Mouse (Mus musculus) ovary, postnatal 14 days (tissue): ENCODE data around the gene Kif16b.

ENCODE experiments used
- DNase-seq: peaks from one replicate; pipeline ENCODE4 v3.0.0; 2022; ENCODE audit warnings: low spot score

Gene Kif16b

DNA sequence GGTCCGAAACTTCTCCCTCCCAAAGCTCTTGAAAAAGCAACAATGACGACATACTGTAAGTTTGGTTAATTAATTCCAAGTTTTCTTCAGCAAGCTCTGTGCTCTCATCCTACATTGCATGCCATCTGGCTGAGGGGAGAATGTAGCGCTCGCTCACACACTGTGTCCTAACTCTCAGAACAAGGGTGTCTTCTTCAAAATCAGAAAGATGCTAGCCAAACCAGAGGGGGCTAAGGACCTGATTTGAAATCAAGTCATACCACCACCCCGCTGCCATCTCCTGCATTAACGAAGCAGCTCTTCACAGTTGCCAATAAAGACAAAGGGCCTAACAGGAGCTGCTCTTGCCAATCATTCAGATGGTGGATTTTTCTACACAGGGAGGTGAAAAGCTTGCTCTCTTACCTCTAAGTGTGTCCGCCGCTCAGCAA lies 253.3 kb downstream of the Kif16b start:
- no peak for DNase-seq

DNA sequence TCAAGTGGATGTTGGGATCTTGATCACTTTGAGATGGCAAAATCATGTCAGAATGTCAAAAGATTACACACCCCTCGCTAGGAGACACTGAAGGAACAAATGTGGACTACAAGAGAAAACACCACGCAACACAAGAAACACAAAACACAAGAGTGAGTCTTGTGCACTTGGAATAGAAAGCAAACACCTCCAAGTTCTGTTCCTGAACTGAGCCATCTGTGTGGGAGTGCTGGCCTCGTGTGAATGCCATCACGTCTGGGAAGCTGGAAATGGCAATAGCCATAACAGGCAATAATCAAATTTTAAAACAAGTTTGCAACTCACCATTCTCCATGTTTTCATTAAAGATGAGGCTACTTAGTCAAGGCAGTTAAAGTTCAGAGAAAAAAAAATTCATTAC lies 254.5 kb downstream of the Kif16b start:
- no peak for DNase-seq

DNA sequence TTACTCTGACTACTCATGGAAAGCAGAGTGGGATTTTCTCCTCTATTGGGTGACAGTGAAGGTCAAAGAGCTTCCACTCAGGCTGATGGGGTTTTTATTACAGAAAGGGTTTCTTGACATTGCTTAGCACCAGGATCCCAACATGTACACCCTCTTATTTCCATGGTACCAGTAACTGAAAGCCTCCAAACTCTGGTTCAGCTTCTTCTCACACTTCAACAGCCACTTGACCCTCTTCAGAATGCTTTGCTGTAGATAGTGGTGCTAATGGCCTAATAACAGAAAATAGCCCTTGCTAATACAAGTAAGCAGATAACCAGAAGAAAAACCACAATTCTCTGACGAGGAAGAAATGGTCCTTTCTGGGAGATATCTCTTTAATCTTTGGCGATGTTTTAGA lies 259.6 kb downstream of the Kif16b start:
- DNase-seq, result no peak

DNA sequence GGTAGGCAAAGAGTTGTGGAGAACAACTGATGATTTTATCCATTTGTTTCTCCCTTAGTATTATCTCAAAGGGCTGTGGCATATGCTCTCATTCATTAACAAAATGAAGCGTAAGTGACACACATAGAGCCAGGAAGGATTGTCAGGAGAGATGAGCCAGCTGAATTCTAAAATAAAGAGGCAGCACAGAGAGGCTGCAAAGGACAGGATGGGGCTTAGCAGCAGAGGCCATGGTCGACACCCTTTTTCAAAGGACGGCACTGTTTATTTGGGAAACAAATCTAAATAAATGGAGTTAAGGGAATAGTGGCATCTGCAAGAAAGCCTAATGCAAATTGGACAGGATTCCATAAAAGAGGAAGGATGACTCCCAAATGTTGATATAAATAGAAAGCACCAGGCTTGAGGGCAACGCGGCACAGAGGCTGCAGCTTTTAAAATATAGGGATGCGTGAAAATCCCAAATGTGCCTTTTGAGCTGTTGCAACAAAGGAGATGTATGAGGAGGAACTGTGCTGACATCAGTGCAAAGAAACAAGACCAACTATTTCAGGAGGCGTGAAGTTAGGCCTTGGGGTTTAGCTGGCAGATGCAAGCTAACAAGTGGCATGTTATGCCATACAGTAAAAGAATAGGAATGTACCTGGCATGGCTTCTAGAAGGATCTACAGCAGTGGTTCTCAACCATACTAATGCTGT lies 265.6 kb downstream of the Kif16b start:
- DNase-seq, result no peak

DNA sequence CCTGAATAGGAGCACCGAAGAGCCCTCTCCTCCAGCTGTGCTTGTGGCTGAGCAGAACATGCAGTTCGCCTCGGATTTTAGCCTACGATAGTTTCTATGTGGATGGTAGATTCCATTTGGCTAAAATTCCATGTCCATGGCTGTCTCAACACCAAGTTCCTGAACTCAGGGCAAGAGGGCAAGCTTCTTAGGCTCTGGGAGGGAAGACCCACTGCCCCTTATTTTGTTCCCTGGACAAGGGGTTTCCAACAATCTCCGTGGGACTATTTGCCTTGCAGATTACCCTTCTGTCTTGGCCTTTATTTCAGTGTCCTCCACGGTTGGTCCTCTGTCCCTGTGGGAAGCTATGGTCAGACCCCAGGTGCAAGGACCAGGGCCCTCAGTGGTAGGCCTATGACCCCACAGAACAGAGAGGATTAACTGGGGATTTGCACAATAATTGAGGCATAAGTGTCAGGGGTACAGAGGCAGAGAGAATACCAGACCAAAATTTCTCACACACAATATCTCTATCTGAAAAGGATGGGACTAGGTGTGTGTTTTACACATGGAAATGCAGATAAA lies 267.3 kb downstream of the Kif16b start:
- no peak for DNase-seq

DNA sequence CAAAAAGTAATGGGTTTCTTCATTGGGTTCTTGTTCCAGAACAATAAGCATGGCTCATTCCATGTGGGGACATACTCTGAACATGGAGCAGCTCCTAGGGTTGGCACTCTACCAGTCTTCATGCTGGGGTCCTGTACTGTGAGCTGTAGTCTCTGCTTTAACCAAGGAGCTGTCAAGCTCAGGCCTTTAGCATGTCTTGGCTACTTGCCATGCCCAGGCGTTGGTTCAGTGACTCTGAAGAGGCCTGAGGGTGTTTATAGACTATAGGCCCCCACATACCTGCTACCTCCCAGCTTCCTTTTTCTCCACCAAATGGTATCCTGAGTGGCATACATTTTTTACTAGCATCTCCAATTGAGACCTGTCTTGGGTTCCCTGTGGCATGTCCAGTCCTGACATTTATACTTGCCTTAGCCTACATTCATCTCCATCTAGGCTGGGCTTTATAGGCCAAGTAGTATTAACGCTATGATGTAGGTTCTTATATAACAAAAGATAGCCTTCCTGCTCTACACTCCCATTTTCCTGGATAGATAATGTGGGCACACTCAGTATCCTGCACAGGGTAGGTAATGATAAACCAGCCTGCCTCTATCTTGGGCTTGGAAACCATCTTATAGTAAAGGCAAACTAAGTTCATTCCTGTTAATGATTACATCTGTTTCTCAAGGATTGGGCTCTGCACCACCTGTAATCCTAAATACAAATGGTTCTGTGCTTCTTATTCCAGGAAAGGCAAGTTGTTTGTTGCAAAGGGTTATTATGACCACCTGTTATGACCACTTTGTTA lies 271.6 kb downstream of the Kif16b start:
- DNase-seq, result no peak

DNA sequence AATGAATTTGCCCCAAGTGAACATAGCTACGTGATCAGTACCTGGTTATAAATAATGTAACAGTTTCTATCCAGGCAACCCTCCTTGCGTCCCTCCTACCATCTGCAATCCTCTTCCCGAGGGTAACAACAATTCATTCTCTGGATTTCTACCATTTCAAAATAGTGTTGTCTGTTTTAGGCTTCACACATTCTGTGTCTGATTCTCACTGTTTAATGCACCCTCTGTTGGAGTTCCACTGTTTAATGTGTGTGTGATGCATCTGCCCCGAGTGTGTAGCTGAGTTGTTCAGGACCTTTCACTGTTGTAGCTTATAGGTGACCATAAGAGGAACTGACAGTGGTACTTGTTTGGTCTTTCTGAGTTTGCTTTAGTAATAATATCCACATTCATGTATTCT lies 275.6 kb downstream of the Kif16b start:
- DNase-seq, result no peak

DNA sequence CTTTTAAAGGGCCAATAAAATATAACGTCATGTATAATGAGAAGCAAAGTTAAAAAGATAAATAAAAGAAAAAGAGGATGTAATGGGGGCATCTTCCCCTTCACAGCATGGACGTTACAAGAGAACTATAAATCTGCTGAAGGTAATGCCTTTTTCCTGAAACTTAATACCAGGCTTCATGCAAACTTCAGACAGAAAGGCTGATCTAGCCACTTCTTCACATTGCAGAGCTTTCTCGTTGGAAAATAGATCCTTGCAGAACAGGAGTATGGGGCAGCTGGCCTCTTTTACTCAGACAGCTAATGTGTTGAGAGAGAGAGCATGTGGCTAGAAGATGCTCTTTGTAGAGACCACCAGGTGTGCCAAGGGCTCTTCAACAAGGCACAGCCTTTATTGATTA lies 276.2 kb downstream of the Kif16b start:
- DNase-seq, result no peak

DNA sequence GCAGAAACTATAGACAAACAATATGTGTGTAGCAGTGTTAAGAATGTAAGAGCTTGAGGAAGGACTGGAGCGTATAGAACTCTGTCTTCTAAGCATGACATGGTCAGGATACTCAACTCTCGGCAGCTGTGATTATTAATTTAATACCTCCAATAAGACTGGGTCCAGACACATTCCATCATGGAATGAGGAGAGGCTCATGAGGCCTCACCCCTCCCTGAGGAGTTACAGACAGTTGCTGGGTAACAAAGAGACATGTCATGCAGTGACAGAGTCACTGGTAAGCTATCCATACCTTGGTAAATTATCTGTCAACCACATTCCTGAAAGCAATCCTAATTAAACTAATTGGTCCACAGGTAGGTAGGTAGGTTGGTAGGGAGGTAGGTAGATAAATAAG lies 277.1 kb downstream of the Kif16b start:
- no peak for DNase-seq

DNA sequence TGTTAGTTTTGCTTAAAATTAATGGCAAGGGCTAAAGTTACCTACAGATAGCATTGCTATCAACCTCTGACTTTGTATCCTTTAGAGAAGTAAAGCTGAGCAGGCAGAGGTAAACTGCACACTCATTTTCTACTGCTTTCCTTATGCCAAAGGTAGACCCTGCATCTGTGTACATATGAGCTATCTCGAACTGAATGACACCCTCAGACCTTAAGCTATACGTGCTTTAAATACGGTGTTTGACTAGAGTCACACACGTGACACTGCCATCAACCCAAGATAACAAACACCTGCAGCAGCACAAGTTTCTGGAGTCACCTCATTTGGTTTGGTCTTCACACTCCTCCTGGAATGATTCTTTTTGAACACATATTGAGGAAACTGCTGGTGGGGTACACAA lies 280.2 kb downstream of the Kif16b start:
- no peak for DNase-seq

DNA sequence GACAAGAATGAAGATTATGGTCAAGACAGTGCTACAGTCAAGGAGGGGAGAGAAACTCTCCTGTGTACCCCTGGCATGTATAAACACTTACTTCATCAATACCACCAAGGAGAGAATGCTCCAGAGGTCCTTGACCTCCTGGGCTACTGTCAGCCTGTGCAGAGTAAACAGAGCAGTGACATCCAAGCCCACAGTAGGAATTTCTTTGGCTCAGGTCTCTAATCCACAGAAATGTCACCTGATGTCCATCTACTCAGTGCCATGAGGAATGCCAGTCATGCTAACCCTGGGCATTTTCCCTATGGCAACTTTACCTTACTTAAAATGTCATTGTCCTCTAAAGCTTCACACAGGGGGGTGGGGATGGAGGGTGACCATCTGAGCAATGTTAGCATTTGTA lies 281.4 kb downstream of the Kif16b start:
- no peak for DNase-seq

DNA sequence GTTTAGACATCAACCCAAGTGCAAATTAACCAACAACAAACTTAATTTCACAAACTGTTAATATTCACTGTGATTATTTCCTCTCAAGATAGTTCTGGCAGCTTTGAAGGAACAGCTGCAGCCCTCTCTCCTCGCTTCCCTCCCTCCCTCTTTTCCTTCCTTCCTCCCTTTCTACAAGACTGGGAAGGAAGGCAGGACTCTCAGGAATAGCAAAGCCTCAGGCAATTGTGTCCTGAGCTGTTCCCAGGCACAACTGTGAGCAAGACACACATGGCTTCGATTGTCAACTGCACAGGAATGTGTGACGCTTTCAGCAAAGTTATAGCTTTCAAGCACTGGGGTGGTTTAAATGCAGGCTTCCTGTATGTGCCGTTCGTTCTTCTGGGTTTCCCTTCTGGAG lies 286.8 kb downstream of the Kif16b start:
- no peak for DNase-seq

DNA sequence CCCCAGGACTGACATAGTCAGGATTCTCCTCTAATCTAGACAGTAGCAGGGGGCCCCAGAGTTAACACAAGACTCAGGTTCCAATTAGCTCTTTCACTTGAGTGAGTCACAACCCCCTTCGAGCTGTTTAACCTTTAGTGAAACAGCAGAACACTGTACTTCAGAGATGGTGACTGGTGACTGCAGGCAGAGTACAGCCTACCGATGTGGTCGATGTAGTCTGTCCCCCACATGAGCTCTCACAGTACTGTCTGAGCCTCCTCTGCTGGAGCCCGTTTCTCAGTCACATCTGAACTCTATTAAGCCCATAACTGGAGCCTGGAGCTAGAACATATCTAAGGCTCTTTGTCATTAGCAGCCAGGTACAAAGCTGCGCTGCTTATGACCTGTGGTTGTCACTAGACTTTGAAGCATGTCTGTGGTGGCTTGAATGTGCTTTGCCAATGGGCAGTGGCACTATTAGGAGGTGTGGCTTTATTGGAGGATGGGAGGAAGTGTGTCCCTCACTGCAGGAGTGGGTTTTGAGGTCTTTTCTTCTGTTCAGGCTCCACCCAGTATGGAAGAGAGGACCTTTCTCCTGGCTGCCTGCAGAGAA lies 288.9 kb downstream of the Kif16b start:
- no peak for DNase-seq

DNA sequence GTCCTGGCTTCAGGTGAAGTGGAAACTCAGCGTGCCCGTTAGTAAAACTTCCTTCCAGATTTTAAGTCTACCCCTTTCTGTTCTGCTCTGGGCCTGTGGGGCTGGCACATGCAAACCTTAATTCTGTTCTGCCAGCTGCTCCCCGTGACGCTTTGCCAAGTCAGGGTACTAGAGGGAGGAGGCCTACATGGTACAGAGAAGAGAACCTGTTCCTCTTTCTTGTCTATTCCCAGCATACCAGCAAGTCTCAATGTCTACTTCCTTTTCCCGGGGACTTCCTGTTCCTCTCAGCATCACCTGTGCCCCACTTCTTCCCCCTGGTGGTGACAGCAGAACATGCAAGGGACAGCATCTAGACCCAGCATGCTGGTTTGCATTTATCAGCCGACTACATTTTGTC lies 290.2 kb downstream of the Kif16b start:
- DNase-seq, result no peak

DNA sequence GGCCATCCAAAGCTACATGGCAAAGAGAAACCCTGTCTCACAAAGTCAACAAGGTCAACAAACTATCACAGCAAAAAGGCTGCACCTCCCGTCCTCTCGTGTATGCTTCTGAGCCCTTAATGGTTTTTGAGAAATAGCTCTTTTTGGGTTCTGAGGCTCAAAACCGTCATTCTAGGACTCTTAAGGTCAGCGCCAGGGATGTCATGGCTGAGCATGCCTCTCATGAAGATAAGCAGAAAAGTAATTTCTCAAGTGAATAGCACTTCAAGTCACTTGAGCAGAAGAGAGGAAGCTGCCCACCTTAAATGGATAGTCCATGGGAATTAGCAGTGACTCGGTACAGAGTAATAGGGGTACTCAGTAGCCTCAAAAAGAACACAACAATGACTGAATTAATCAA lies 291.1 kb downstream of the Kif16b start:
- no peak for DNase-seq

DNA sequence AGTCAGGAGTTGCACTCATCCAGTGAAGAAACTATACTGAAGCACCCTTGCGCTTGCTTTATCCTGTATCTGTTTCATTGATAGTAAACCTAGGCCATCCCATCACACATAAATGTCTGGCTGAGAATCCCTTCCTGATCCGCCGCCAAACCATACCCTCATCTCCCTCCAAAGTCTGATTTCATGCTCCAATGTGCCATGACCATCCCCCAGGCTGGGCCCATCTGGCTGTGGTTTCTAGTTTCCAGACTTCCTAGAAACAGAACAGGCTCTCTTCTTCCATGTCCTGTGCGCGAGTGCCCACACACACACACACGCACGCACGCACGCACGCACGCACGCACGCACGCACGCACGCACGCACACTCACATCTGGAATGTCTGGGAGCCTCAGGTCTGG lies 292.6 kb downstream of the Kif16b start:
- DNase-seq, result no peak

DNA sequence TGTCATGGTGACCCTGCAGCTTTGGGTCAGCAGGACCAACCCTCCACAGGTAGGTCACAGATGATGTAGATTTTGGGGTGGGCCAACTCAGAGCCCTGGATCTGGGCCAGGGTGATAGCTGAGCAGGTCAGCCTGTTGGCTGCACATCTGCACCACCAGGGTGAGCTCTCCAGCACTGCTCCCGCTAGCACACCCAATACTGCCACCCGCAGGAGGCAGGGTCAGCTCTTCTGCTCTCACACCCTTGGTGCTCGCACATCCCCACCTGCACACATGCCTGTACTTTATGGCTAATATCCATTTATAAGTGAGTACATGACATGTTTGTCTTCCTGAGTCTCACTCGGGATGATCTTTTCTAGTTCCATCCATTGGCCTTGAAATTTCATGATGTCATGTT lies 296.6 kb downstream of the Kif16b start:
- DNase-seq, result no peak

DNA sequence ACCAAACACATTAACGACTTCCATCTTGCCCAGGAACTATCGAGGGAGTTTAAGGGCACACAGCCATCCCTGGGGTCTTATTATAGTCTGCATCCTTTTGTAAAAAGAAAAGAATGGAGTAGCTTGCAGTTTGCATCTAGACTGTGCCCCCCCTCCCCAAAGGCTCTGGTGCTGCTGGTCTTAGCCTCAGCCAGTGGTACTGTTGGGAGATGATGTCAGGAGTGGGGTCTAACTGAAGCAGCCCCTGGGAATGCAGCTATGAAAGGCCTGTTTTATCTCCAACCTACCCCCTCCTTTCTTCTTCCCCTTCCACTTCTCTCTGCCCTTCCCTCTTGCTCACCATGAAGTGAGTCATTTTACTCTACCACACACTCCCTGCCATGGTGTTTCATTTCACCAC lies 298.1 kb downstream of the Kif16b start:
- no peak for DNase-seq

DNA sequence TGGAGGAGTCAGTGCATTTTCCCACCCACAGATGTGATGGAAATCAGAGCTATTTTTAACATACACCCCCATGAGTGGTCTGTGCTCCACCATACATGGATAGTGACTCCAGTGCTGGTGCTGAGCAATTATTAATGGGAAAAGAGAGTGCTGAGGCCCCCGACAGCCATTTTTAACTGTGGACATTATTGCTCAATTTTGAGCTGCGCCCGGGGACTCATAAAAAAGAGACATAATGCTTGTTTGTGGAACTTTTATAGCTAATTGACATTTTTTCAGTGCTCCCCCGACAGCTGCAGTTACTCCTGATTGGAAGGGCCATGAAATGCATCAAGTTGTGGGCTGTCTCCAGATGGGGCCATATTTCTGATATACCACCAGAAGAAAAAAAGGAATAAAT lies 302.1 kb downstream of the Kif16b start:
- peak; percentile 11 for DNase-seq

DNA sequence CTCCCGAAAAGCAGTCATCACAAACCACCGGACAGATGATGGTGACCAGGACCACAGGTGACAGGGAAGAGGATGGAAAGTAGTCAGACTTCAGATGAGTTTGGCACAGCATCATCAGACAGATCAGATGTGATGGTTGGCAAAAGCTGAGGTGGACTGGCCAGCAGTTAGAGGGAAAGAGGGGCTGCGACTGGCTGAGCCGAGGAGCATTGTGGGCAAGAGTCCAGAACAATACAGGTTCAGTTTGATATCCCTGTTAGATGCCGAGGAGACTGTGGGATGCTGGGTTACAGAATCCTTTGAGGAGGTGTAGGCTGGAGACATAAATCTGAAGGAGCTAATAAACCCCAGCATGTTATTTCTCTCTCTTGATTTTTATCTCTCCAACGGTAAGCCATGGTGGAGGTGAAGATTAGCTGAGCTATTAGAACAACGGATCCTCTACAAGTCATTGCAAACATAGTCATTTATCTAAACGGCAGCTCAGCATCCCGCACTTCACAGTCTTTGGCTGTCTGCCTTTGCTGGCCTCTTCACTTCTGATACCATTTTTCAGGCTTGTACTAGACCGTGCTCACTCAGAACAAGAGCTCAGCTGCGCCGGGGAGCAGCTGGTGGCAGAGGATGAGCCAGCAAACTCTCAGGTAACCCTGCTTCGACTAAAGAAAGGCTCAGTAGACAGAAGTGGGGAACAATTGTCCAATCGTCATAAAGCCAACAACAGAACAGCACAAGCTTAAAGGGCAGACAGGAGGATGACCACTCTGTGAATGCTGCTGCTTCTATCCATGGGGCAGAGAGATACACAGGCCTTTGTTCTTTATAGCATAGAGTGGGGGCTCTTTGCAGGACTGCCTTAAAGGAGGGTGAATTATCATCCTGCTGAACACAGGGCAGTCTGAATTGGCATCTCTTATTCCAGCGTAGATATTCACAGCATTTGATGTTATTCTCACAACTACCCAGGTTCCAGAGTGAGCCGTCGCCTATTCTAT lies 304.9 kb downstream of the Kif16b start:
- DNase-seq, result no peak

DNA sequence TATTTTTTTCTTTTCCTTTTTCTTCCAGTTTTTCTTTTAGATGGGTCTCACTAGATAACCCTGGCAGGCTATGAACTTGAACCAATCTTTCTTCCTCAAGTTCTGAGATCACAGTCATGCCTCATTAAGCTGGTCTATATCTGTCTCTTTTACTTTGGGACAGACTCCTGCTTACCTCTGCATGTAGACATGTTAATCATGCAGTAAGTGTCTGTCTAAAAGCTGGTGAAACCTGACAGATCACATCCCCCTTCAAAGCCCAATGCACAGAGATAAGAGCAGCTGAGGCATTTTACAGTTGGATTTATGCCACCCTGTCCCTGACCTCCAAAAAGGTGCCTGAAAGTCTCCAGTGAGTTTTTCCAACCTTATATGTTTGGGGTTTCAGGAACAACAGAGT lies 310.4 kb downstream of the Kif16b start:
- DNase-seq, result no peak

DNA sequence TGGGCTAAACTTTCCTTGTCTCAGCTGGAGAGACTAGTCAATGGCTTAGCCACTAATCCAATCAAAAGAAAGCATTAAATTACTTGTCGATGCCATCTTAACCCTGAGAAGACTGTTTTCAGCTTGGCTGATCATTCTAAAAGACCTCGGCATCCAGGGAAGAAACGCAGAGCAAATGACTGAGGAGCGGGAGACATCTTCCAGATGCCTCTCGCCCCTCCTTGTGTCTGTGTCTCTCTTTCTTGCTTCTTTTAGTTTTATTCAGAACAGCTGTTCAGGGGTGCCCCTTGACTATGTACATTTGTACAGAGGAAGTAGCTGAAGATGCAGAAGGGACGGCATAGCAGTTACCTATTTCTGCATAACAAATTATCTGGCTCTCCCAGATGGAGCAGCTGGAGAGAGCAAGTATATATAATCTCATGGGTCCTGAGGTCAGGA lies 311.0 kb downstream of the Kif16b start:
- no peak for DNase-seq
